Mouse (Mus musculus): ENCODE measurements around the gene Iapp. TPM values are rescaled to one million over a fixed set of nuclear protein-coding genes. Genes with fewer than 3 reads are reported as not detected.

Gene Iapp
- total RNA-seq, 2 experiments from 2014 or later = not detected

Other genes with a start within 250 kb of the Iapp start
- gene Slco1a6, start 89.9 kb upstream of the Iapp start, total RNA-seq (2021) = not detected
- not detected for gene Slco1a5, start 24.6 kb downstream of the Iapp start, total RNA-seq (2021)
- 10 to 100 TPM; 11.0 to 15.8 TPM for gene Pyroxd1, start 47.2 kb downstream of the Iapp start, total RNA-seq (2021)
- gene Recql, start 88.7 kb downstream of the Iapp start, total RNA-seq (2021) = 10 to 100 TPM; 18.6 to 20.2 TPM
- gene Golt1b, start 88.8 kb downstream of the Iapp start, total RNA-seq (2021) = 10 to 100 TPM; 29.0 to 29.5 TPM
- gene Spx, start 115.0 kb downstream of the Iapp start, total RNA-seq (2021) = 1 to 10 TPM in 1 of 2 experiments, under 1 TPM in 1; 0.92 to 2.1 TPM
- not detected for gene Gys2, start 174.7 kb downstream of the Iapp start, total RNA-seq (2021)
- 100 to 1,000 TPM; 689 to 743 TPM for gene Ldhb, start 209.5 kb downstream of the Iapp start, total RNA-seq (2021)

Measured in left cerebral cortex, postnatal 14 days (tissue).